Mouse (Mus musculus): ENCODE data around the gene Trpc6. TPM values are rescaled to one million over a fixed set of nuclear protein-coding genes. Genes with fewer than 3 reads are reported as not detected.
A peak's percentile ranks its signal among the peaks of the same experiment; 100 is the strongest.

The Trpc6 gene
- polyA plus RNA-seq, 1 experiment = 9.8 TPM

- DNase-seq = no peak
- Histone ChIP-seq H3K4me3 (replicated peaks; ENCODE audit: extremely low read depth, low read depth, low read length) (no peak overlapping the region), H3K4me1 (ENCODE audit: control insufficient read depth, insufficient read depth, low read length) (no peaks in the 10 kb centered on the region)
- TF ChIP-seq POLR2A (IDR thresholded peaks at IDR 0.05; ENCODE audit: borderline replicate concordance, extremely low read depth, low read depth, low read length) (no peak), CTCF (IDR thresholded peaks at IDR 0.05; ENCODE audit: insufficient read depth, low read length) (no peak)
Measured at GRCm38 (mm10) chr9:8655347-8655746, 111.4 kb downstream of the Trpc6 start.

- no peak for DNase-seq
- Histone ChIP-seq H3K4me3 (replicated peaks; ENCODE audit: extremely low read depth, low read depth, low read length) (no peak overlapping the region), H3K4me1 (ENCODE audit: control insufficient read depth, insufficient read depth, low read length) (no peaks in the 10 kb centered on the region)
- TF ChIP-seq CTCF (IDR thresholded peaks at IDR 0.05; ENCODE audit: insufficient read depth, low read length) (no peak), POLR2A (IDR thresholded peaks at IDR 0.05; ENCODE audit: borderline replicate concordance, extremely low read depth, low read depth, low read length) (no peak)
- WGBS = 77% methylated on average over 1 of the region's 1 CpGs
Measured at GRCm38 (mm10) chr9:8672944-8673343, 129.0 kb downstream of the Trpc6 start.

- Histone ChIP-seq H3K4me1 (ENCODE audit: control insufficient read depth, insufficient read depth, low read length) (no peaks in the 10 kb centered on the region), H3K4me3 (replicated peaks; ENCODE audit: extremely low read depth, low read depth, low read length) (no peak overlapping the region)
- no peak for TF ChIP-seq POLR2A (IDR thresholded peaks at IDR 0.05; ENCODE audit: borderline replicate concordance, extremely low read depth, low read depth, low read length)
- TF ChIP-seq CTCF (IDR thresholded peaks at IDR 0.05; ENCODE audit: insufficient read depth, low read length) = no peak
- no peak for DNase-seq
- WGBS = 44% methylated on average over 1 of the region's 1 CpGs
Measured at GRCm38 (mm10) chr9:8676607-8677006, 132.7 kb downstream of the Trpc6 start.

- no peak overlapping the region for H3K4me3 ChIP-seq (replicated peaks; ENCODE audit: extremely low read depth, low read depth, low read length)
- no peaks in the 10 kb centered on the region for H3K4me1 ChIP-seq (ENCODE audit: control insufficient read depth, insufficient read depth, low read length)
- TF ChIP-seq POLR2A (IDR thresholded peaks at IDR 0.05; ENCODE audit: borderline replicate concordance, extremely low read depth, low read depth, low read length) (no peak), CTCF (IDR thresholded peaks at IDR 0.05; ENCODE audit: insufficient read depth, low read length) (no peak)
- no peak for DNase-seq
- WGBS = 51% methylated on average over 2 of the region's 2 CpGs
Measured at GRCm38 (mm10) chr9:8693177-8693576, 149.2 kb downstream of the Trpc6 start.

GRCm38 (mm10) chr9:8700669-8701068 lies 156.7 kb downstream of the Trpc6 start:
- TF ChIP-seq CTCF (IDR thresholded peaks at IDR 0.05; ENCODE audit: insufficient read depth, low read length) (peak; percentile 84), POLR2A (IDR thresholded peaks at IDR 0.05; ENCODE audit: borderline replicate concordance, extremely low read depth, low read depth, low read length) (no peak)
- Histone ChIP-seq H3K4me1 (ENCODE audit: control insufficient read depth, insufficient read depth, low read length) (no peaks in the 10 kb centered on the region), H3K4me3 (replicated peaks; ENCODE audit: extremely low read depth, low read depth, low read length) (no peak overlapping the region)
- WGBS = 21% methylated on average over 5 of the region's 5 CpGs
- peak; percentile 37 for DNase-seq

- H3K4me1 ChIP-seq (ENCODE audit: control insufficient read depth, insufficient read depth, low read length) = no peaks in the 10 kb centered on the region
- no peak overlapping the region for H3K4me3 ChIP-seq (replicated peaks; ENCODE audit: extremely low read depth, low read depth, low read length)
- no peak for TF ChIP-seq POLR2A (IDR thresholded peaks at IDR 0.05; ENCODE audit: borderline replicate concordance, extremely low read depth, low read depth, low read length)
- TF ChIP-seq CTCF (IDR thresholded peaks at IDR 0.05; ENCODE audit: insufficient read depth, low read length) = no peak
- DNase-seq = no peak
- 81% methylated on average over 1 of the region's 1 CpGs for WGBS
Measured at GRCm38 (mm10) chr9:8703516-8703915, 159.6 kb downstream of the Trpc6 start.

- no peak for TF ChIP-seq POLR2A (IDR thresholded peaks at IDR 0.05; ENCODE audit: borderline replicate concordance, extremely low read depth, low read depth, low read length)
- no peak for TF ChIP-seq CTCF (IDR thresholded peaks at IDR 0.05; ENCODE audit: insufficient read depth, low read length)
- Histone ChIP-seq H3K4me3 (replicated peaks; ENCODE audit: extremely low read depth, low read depth, low read length) (no peak overlapping the region), H3K4me1 (ENCODE audit: control insufficient read depth, insufficient read depth, low read length) (no peaks in the 10 kb centered on the region)
- DNase-seq = no peak
- 47% methylated on average over 5 of the region's 5 CpGs for WGBS
Measured at GRCm38 (mm10) chr9:8703956-8704355, 160.0 kb downstream of the Trpc6 start.

- Histone ChIP-seq H3K4me3 (replicated peaks; ENCODE audit: extremely low read depth, low read depth, low read length) (no peak overlapping the region), H3K4me1 (ENCODE audit: control insufficient read depth, insufficient read depth, low read length) (no peaks in the 10 kb centered on the region)
- DNase-seq = no peak
- WGBS = 32% methylated on average over 3 of the region's 3 CpGs
- TF ChIP-seq POLR2A (IDR thresholded peaks at IDR 0.05; ENCODE audit: borderline replicate concordance, extremely low read depth, low read depth, low read length) (no peak), CTCF (IDR thresholded peaks at IDR 0.05; ENCODE audit: insufficient read depth, low read length) (no peak)
Measured at GRCm38 (mm10) chr9:8710052-8710739, 166.3 kb downstream of the Trpc6 start.

- TF ChIP-seq CTCF (IDR thresholded peaks at IDR 0.05; ENCODE audit: insufficient read depth, low read length) (peak; percentile 27; the same call in 1 of the 2 replicates), POLR2A (IDR thresholded peaks at IDR 0.05; ENCODE audit: borderline replicate concordance, extremely low read depth, low read depth, low read length) (no peak)
- DNase-seq = no peak
- no peaks in the 10 kb centered on the region for H3K4me1 ChIP-seq (ENCODE audit: control insufficient read depth, insufficient read depth, low read length)
- no peak overlapping the region for H3K4me3 ChIP-seq (replicated peaks; ENCODE audit: extremely low read depth, low read depth, low read length)
- WGBS = 42% methylated on average over 1 of the region's 1 CpGs
Measured at GRCm38 (mm10) chr9:8719017-8719416, 175.1 kb downstream of the Trpc6 start.

GRCm38 (mm10) chr9:8729056-8729455 lies 185.1 kb downstream of the Trpc6 start:
- DNase-seq = no peak
- H3K4me1 ChIP-seq (ENCODE audit: control insufficient read depth, insufficient read depth, low read length) = no peaks in the 10 kb centered on the region
- H3K4me3 ChIP-seq (replicated peaks; ENCODE audit: extremely low read depth, low read depth, low read length) = no peak overlapping the region
- TF ChIP-seq POLR2A (IDR thresholded peaks at IDR 0.05; ENCODE audit: borderline replicate concordance, extremely low read depth, low read depth, low read length) = no peak
- TF ChIP-seq CTCF (IDR thresholded peaks at IDR 0.05; ENCODE audit: insufficient read depth, low read length) = no peak
- WGBS = 65% methylated on average over 3 of the region's 3 CpGs

Measured in lung, adult 2 months (tissue).